Mouse (Mus musculus) adrenal gland, postnatal 10 days (tissue): ENCODE data around the gene Ints5. TPM values are rescaled to one million over a fixed set of nuclear protein-coding genes. Genes with fewer than 3 reads are reported as not detected.
"Not testable (repeated sequence)": the region's sequence is repeated elsewhere in the genome, so short reads cannot be mapped to it uniquely, and the experiment has no call there.

ENCODE experiments used
- DNase-seq: peaks from one replicate; pipeline ENCODE4 v3.0.0; 2021; ENCODE audit warnings: mixed read lengths
- total RNA-seq, 2 experiments: library from RNA; stranded (reverse); gene quantifications; 2 replicates each; pipeline ENCODE4 v1.2.3; 2021

Ints5 gene
- total RNA-seq, 2 experiments from 2014 or later, result 23.7 to 25.2 TPM

DNA sequence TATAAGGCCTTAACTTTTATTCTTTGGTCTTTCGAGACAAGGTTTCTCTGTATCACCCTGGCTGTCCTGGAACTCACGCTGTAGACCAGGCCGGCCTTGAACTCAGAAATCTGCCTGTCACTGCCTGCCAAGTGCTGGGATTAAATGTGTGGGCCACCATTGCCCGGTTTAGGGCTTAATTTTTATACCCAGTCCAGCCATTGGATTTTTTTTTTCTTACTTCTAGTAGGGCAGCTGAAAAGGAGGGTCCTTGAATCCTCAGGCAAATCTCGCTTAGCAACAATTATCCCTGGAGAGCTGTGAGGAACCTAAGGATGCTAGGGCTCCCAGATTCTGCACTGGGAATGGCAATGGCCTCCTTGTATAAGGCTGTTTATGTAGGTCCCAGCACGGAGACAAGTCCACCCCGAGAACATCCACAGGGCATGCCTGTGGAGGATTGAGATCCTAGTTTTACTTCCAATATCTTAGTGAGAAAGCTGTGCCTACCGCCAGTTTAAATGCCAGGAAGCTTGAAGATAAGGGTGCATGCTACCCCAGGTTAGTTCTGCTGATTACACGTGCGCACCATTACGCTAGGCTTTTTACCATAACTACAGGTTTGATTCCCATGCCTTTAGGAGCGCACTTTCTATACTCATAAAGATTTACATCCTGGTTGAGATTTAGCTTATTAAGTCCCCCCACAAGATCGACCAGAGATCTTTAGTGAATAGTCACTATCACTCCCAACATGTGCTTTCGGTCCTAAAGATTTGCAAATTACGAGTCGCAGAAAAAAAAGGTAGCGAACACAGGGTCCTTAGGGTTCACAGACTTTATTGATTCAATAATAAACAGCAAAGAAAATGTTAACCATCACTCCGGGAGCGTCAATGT is 5.0 kb upstream of the Ints5 start:
- DNase-seq, result no peak

DNA sequence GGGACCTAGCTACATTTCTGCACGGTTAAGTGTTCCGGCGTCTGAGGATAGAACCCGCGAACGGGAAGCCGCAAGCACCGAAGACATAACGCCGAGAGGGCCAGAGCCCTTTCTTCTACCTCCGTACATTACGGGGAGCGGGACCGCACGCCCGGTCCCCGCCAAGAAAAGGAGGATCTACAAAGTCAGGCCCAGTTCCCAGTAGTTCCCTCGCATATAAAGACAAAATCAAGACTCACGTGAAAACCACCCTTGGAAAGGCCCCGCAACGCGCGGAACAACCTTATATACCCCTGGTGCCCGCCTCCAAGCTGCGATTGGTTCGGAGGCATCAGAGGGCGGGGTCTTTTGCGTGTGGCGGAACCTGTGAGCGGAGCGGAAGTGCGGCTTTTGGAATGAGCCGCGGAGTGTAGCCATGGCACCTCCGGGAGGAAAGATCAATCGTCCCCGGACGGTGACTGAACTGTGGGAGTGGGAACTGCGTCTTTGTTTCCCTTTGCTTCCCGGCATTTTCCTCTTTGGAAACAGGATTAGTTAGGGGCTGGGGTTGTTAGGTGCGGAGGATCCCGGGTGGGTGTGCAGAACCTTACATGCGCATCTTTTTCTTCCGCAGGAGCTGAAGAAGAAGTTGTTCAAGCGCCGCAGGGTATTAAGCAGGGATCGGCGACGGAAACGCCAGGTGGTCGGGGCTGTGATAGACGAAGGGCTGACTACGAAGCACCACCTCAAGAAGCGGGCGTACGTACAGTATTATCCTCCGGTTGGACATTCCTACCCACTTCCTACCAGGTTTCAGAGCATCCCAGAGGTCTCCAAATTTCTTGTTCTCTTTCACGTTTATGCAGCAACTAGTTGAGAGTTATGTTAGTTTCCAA is 4.1 kb upstream of the Ints5 start, which contains the start of the genes 1810009A15Rik and Gm49416:
Gene 1810009A15Rik (plus strand): TSS at position 343 of the 875 bp plus-strand sequence.
Gene Gm49416 (plus strand): TSS at position 416 of the 875 bp plus-strand sequence.
- peak; percentile 96 for DNase-seq

DNA sequence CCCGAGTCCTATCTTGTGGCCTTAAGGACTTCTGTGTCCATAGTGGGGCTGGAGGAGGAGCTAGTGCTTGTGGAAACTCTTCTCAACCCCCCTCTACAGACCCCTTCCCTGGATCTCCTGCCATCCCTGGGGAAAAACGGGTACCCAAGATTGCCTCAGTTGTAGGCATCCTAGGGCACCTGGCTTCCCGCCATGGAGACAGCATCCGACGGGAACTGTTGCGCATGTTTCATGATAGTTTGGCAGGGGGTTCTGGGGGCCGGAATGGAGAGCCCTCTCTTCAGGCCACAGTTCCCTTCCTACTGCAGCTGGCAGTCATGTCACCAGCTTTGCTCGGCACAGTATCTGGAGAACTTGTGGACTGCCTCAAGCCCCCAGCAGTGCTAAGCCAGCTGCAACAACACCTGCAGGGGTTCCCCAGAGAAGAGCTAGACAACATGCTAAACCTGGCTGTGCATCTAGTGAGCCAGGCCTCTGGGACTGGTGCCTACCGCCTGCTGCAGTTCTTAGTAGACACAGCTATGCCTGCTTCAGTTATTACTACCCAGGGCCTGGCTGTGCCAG is 2.7 kb downstream of the Ints5 start:
- no peak for DNase-seq

DNA sequence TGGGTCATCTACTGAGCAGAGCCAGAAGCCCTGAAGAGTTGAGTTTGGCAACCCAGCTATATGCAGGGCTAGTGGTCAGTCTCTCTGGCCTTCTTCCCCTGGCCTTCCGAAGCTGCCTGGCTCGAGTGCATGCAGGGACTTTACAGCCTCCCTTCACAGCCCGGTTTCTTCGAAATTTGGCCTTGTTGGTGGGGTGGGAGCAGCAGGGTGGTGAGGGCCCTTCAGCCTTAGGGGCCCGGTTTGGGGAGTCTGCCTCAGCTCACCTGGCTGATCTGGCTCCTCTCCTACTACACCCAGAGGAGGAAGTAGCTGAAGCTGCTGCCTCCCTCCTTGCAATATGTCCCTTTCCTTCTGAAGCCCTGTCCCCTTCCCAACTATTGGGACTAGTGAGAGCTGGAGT is 3.4 kb downstream of the Ints5 start:
- not testable (repeated sequence) for DNase-seq

DNA sequence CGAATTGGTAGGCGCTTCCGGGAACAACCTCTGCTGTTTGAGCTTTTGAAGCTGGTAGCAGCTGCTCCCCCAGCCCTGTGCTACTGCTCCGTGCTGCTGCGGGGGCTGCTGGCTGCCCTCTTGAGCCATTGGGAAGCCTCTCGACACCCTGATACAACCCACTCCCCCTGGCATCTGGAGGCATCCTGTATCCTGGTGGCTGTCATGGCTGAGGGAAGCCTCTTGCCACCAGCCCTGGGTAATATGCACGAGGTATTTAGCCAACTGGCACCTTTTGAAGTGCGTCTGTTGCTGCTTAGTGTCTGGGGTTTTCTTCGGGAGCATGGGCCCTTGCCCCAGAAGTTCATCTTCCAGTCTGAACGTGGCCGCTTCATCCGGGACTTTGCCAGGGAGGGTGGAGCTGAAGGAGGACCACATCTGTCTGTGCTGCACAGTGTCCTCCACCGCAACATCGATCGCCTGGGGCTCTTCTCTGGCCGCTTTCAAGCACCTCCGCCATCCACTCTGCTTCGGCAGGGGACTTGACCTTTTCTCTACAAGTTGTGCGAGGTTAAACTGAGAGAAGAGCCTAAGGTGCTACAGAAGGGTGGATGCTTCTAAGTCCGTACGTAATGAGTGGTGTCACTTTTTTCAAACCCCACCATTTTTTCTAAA is 4.5 kb downstream of the Ints5 start:
- DNase-seq, result peak; percentile 72

DNA sequence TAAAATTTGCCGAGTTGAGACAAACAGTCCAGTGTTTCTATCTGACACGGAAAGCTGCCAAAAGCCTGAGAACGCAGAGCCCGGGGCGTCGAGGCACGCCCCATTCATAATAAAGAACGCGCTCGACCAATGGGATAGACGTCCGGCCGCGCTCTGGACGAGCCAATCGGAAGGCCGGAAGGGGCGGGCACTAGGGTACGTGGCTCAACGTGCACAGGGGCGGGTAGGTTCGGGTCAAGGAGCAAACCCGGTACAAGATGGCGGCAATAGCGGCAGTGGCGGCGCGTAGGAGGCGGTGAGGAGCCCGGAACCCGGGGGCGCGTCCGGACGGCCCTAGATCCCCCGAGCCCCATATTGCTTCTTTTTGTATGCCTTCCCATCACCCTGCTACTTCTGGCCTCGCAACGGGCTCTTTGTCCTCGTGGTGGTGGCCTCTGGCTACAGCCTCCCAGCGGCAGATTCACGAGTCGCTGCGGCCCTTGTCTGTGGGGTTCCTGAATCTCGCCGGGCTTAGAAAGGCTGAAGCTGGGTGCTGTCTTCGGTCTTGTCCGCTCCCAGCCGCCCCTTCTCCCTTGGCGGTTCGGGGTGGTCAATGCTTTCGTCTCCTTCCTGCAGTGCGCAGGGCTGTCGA is 5.2 kb downstream of the Ints5 start, which contains the start of gene Ganab:
Gene Ganab (plus strand): TSS at position 207 of the 631 bp plus-strand sequence.
- peak; percentile 96 for DNase-seq

DNA sequence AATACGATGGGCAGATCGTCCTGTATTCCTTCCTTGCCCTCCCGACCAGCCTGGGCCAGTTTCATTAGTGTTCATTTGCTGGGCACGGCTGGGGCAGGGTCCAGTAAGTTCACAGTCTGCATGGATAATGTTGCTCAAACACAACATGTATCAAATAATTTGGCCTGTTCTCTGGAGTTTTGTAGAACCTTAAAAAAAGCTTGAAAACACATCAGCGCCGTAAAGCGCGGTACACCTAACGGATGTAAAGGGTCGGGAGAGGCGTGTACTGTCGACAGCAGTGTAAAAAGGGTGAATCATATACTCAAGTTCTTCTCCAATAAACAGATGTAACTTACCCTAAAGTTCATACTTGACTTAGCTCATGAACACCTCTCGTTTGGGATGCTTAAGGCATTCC is 5.8 kb downstream of the Ints5 start:
- no peak for DNase-seq

DNA sequence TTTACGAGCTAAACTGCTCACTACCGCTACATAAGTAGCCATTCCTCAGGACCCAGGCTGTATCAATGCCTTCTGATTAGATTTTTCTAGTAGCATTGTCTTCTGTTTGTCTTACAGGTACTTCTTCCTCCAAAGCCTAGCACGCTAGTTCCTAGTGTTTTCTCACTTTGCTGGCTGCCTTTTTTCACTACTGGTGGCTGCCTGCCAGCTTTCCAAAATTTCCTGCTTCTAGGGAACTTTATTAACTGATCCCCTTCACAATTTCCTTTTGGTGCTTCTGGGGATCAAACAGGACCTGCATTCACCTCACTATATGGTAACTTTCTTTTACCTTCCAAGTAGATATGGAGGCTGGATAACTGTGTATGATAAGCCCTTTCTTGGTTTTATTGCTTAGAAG is 6.3 kb downstream of the Ints5 start:
- DNase-seq, result no peak

DNA sequence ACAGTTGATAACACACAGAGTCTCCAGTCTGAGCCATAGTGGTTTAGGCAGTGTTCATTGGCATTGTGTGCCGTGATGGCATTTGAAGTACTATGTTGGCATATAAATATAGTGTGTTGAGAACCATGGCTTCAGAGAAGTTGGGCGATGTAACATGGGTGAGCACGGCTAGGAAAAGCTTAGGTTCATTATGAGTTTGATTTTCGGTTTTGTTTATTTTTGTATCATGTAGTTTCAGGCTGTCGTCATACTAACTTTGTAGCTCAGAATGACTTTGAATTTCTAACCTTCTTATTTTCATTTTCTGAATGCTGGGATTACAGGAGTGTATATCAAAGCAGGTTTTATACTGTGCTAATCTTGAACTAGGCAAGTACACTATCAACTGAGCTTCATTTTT is 10.6 kb downstream of the Ints5 start:
- no peak for DNase-seq

DNA sequence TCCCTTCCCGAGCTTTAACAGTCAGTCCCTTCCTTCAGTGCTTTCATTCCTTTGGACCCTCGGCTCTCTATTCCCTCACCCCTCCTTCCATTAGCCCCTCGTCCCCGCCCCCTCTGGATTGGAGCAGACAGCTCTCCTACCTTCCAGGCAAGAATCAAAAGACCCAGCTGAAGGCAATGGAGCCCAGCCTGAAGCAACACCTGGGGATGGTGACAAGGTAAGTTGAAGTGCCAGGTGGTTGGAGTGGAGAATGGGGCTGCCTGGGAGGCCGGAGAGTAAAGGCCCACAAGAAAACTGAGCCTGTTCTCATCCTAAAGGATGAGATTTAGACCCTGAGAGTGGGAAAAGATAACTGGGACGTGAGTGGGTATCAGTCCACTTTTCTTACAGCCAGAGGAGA is 15.7 kb downstream of the Ints5 start:
- no peak for DNase-seq

DNA sequence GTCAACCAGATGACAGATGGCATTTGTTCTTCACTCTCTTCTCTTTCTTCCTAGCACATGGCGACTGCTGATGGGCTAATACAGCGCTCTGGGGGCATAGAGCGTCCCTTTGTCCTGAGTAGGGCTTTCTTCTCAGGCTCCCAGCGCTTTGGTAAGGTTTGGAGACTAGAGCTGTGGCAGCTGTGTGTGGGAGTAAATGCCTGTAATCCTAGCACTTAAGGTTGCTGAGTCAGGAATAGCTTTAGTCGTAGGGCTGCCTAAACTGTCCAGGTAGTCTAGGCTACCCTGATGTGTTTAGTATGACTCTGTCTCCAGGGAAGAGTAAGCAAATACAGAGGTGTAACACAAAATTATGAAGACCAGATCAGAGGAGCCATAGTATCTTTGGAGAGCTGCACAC is 19.0 kb downstream of the Ints5 start:
- DNase-seq, result no peak

DNA sequence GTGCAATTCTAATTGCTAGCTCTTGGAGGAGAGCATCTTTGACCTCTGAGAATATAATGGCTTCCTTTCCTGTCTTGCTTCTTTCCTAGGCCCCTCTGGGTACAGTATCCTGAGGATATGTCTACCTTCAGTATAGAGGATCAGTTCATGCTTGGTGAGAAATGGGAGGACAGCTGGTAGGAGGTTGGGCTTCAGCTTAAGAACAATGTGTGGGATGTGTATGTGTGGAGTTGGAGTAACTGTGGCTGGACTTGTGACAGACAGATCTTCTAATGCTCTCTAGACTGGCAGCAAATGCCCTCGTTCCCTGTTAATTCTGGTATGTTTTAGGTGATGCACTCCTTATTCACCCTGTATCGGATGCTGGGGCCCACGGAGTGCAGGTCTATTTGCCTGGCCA is 21.4 kb downstream of the Ints5 start:
- DNase-seq, result no peak

DNA sequence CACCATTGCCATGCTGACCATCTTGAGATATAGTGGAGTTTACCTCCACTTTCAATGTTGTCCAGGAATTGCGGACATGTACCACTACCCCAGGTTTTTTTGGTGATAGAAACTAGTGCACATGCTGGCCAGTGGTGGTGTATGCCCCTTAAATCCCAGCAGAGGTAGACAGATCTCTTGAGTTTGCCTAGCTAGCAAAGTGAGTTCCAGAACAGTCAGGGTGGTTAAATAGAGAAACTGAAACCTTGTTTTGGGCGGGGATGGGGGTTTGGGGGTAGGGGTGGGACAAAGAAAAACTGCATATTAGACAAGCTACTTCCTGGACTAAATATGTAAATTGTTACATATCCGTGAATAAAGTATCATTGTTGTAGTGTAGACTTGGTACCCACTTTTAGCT is 26.2 kb downstream of the Ints5 start:
- no peak for DNase-seq

DNA sequence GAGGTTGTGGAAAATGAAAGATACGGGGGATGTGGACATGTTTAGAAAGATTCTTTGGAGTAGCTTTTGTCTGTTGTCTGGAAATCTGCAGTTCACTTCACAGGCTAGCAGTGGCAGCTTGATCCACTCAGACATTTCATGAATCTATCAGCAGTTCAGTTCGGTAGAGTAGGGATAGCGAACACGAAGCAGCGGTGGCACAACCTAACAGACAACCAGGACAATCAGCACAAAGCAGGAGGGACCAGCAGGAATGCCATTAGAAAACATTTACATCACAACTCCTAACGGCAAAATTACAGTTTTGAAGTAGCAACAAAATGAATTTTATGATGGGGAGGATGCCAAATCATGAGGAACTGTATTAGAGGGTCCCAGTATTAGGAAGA is 26.9 kb downstream of the Ints5 start:
- no peak for DNase-seq

DNA sequence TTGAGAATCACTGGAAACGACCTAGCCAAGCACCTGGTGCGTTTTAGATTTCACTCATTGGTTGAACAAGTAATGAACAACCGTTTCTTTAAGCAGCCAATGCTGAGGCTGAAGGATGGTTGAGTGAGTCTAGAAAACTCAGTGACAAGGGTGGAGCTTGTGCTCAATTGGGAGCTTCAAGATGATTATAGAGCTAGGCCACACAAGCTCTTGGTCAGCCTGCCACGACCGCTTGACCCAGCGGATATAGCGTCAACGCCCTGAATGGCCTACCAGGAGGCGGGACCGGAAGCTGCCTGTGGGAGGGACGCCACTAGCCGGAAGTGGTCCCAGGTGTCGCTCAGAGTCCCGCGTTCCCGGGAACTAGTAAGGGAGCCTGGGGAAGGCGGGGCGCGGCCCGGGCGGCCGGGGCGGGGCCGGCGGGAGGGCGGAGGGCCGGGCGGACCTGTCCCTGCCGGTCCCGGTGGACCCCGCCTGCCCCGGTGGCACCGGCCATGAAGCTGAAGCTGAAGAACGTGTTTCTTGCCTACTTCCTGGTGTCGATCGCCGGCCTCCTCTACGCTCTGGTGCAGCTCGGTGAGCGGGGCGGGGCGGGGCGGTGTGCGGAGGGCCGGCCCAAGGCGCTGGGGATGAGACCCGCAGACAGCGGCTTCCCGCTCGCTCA is 27.4 kb downstream of the Ints5 start, which contains the start of gene B3gat3:
Gene B3gat3 (plus strand): TSS at position 302 of the 664 bp plus-strand sequence.
- DNase-seq, result peak; percentile 97

DNA sequence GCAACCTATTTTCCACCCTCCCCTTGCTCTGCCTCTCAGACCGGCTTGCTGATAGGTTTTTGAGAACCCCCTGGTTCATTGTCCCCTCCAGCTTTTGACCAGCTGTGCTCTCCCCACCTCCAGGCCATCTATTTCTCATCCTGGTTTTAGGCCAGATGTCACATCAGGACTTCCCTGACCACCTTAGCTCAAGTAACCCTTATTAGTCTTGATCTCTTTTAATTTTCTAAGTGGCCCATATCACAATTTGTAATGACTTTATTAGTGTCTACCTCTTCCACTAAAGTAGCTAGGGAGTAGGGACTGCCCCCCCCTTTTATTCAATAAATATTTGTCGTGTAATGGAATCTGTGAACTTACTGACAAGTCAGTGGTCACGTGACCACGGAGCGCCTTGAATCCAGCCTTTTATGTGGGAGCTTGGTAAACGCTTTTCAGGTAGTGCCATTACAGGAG is 28.1 kb downstream of the Ints5 start:
- DNase-seq, result peak; percentile 50

DNA sequence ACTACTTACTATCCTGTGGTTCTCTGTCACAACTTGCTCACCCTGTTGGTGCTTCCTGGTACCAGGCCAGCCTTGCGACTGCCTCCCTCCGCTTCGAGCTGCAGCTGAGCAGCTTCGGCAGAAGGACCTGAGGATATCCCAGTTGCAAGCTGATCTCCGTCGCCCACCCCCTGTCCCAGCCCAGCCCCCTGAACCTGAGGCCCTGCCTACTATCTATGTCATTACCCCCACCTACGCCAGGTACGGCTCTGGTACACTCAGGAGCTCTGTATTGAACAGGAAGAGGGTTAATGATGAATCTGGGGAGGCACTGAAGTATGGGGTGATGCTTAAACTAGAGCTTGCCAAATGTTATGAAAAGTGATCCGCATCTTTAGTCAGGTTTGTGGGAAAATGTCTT is 28.9 kb downstream of the Ints5 start:
- DNase-seq, result peak; percentile 38

DNA sequence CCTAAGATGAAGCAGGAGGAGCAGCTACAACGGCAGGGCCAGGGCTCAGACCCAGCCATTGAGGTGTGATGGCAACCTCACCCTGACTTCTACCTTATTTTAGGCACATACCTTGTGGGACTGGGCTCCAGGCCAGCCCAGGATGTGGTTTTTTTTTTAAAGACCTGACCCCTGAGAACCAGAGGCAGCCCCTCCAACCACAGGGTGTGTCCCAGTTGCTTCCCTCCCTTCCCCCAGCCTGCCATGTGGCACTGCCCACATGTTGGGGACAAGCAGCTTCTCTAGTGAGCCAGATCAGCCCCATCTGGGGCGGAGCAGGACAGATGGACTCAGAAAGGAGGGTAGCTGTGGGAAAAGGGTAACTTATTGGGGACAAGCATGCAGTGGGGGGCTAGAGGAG is 34.0 kb downstream of the Ints5 start:
- no peak for DNase-seq

DNA sequence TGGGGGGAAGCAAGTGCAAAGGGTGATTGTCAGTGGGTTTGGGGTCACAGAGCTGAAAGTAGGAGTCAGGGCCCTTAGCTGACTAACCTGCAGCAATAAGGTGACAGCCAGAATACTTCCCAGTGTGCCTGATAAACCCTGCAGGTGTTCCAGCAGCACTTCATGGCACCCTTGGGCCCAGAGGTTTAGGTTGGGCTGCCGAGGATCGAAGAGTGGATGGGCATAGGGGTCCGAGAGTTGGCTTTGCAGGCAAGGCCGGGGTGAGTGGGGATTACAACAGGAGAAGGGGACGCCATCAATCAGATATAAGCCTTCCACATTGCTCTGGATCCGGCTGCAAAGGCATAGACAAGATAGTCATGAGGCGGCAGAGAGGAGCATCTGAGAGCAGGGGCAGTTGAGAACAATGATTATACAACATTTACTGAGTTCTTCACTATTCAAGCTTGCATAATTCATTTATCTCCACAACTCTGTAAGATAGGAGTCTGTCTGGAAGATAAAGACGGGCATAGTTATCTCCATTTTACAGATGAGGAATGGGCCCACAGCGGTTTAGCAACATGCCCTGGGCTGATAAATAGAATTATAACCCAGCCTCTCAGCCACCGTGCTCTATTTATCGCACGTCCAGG is 35.2 kb downstream of the Ints5 start:
- no peak for DNase-seq

DNA sequence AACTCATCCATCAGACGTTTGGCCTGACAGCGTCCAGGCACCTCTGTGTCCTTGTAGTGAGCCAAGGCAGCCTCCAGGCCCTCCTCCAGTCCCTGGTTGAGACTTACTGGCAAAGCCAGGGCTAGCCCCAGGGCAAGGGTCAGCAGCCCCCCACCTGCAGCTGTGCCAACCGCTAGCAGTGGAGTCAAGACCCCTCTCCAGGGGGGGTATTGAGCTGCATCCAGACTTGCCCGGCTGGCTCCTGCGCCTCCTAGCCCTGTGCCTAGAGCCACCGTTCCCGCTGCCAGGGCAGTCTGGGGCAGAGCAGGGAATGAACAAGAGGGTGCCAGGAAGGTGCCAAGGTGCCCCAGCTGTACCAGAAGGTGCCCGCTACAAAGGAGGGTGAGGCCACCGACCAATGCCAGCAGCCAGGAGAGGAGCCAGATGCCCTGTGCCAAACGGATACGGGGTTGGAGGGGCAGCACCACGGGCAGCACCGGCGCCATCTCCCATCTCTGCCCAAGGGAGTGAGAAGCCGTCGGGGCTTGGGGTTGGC is 36.0 kb downstream of the Ints5 start:
- DNase-seq, result no peak
